Mouse (Mus musculus): ENCODE results near the gene Tapbp. TPM values are rescaled to one million over a fixed set of nuclear protein-coding genes. Genes with fewer than 3 reads are reported as not detected.
"Not testable (repeated sequence)": the region's sequence is repeated elsewhere in the genome, so short reads cannot be mapped to it uniquely, and the experiment has no call there.

The Tapbp gene
- 18.3 and 20.6 TPM in 2 replicates for polyA plus RNA-seq (2014; fragmentation: Nextera tagmentation; extraction: Ambion mirVana)

GRCm38 (mm10) chr17:33915671-33916250 is at the start of gene Tapbp, which contains the start of gene Zbtb22:
TSS of gene Tapbp (plus strand) at chr17:33915899.
TSS of gene Zbtb22 (plus strand) at chr17:33915904.
- Histone ChIP-seq H3K27ac (replicated peaks; ENCODE audit: low read depth, low read length) (peak within 1 kb of the TSS; percentile 81), H3K4me2 (ENCODE audit: low read length) (peak within 1 kb of the TSS; percentile 65), H3K36me3 (ENCODE audit: control insufficient read depth, insufficient read depth, low read length) (peaks cover 44% of the 10 kb centered on the region), H3K27me3 (ENCODE audit: control insufficient read depth, insufficient read depth, low read length) (no peaks in the 10 kb centered on the region), H3K4me3 (replicated peaks; ENCODE audit: low read depth, low read length) (peak within 1 kb of the TSS; percentile 49), H3K9me3 (ENCODE audit: control insufficient read depth, low read length) (no peaks in the 10 kb centered on the region), H3K9ac (replicated peaks; ENCODE audit: low read length) (peak within 1 kb of the TSS; percentile 50; the same call in 1 of the 2 replicates), H3K4me1 (ENCODE audit: control insufficient read depth, insufficient read depth, low read length) (peaks cover 29% of the 10 kb centered on the region)
- ATAC-seq (ENCODE audit: low FRiP score, low TSS enrichment): peak; percentile 91
- WGBS: under 1% methylated on average over 34 of the region's 34 CpGs
- DNase-seq: peak; percentile 98

GRCm38 (mm10) chr17:33873537-33873936 is 42.2 kb upstream of the Tapbp start, which contains the start of gene Gm7029:
TSS of gene Gm7029 (plus strand) at chr17:33873837.
- H3K4me2 ChIP-seq (ENCODE audit: low read length); H3K4me1 ChIP-seq (ENCODE audit: control insufficient read depth, insufficient read depth, low read length); H3K9me3 ChIP-seq (ENCODE audit: control insufficient read depth, low read length); H3K36me3 ChIP-seq (ENCODE audit: control insufficient read depth, insufficient read depth, low read length); H3K9ac ChIP-seq (replicated peaks; ENCODE audit: low read length); H3K27ac ChIP-seq (replicated peaks; ENCODE audit: low read depth, low read length); ATAC-seq (ENCODE audit: low FRiP score, low TSS enrichment); DNase-seq; H3K4me3 ChIP-seq (replicated peaks; ENCODE audit: low read depth, low read length); H3K27me3 ChIP-seq (ENCODE audit: control insufficient read depth, insufficient read depth, low read length): not testable (repeated sequence)
- 76% methylated on average over 3 of the region's 12 CpGs for WGBS

GRCm38 (mm10) chr17:33874411-33874810 is 41.3 kb upstream of the Tapbp start:
- 82% methylated on average over 11 of the region's 11 CpGs for WGBS

GRCm38 (mm10) chr17:33875797-33876196 is 39.9 kb upstream of the Tapbp start:
- H3K4me2 ChIP-seq (ENCODE audit: low read length); H3K9ac ChIP-seq (replicated peaks; ENCODE audit: low read length); H3K27me3 ChIP-seq (ENCODE audit: control insufficient read depth, insufficient read depth, low read length); H3K9me3 ChIP-seq (ENCODE audit: control insufficient read depth, low read length); H3K4me1 ChIP-seq (ENCODE audit: control insufficient read depth, insufficient read depth, low read length); H3K4me3 ChIP-seq (replicated peaks; ENCODE audit: low read depth, low read length); H3K27ac ChIP-seq (replicated peaks; ENCODE audit: low read depth, low read length); DNase-seq; ATAC-seq (ENCODE audit: low FRiP score, low TSS enrichment); H3K36me3 ChIP-seq (ENCODE audit: control insufficient read depth, insufficient read depth, low read length): not testable (repeated sequence)
- 81% methylated on average over 5 of the region's 5 CpGs for WGBS

More at GRCm38 (mm10) chr17:33874411-33874810, 41.3 kb upstream of the Tapbp start:
- Histone ChIP-seq H3K4me1 (ENCODE audit: control insufficient read depth, insufficient read depth, low read length) (no peaks in the 10 kb centered on the region), H3K4me3 (replicated peaks; ENCODE audit: low read depth, low read length) (no peak overlapping the region), H3K36me3 (ENCODE audit: control insufficient read depth, insufficient read depth, low read length) (0 out of 2 replicates have a peak, but pooled peaks cover 3% of the 10 kb centered on the region), H3K9me3 (ENCODE audit: control insufficient read depth, low read length) (no peaks in the 10 kb centered on the region), H3K27me3 (ENCODE audit: control insufficient read depth, insufficient read depth, low read length) (no peaks in the 10 kb centered on the region), H3K9ac (replicated peaks; ENCODE audit: low read length) (no peak overlapping the region), H3K4me2 (ENCODE audit: low read length) (no peak overlapping the region), H3K27ac (replicated peaks; ENCODE audit: low read depth, low read length) (no peak overlapping the region)
- ATAC-seq (ENCODE audit: low FRiP score, low TSS enrichment): no peak
- DNase-seq: no peak

GRCm38 (mm10) chr17:33884320-33884719 is 31.4 kb upstream of the Tapbp start:
- not testable (repeated sequence) for H3K9me3 ChIP-seq (ENCODE audit: control insufficient read depth, low read length); H3K4me1 ChIP-seq (ENCODE audit: control insufficient read depth, insufficient read depth, low read length); H3K9ac ChIP-seq (replicated peaks; ENCODE audit: low read length); H3K4me2 ChIP-seq (ENCODE audit: low read length); H3K27me3 ChIP-seq (ENCODE audit: control insufficient read depth, insufficient read depth, low read length); ATAC-seq (ENCODE audit: low FRiP score, low TSS enrichment); H3K36me3 ChIP-seq (ENCODE audit: control insufficient read depth, insufficient read depth, low read length); H3K4me3 ChIP-seq (replicated peaks; ENCODE audit: low read depth, low read length); H3K27ac ChIP-seq (replicated peaks; ENCODE audit: low read depth, low read length); DNase-seq
- WGBS: 94% methylated on average over 10 of the region's 11 CpGs

- not testable (repeated sequence) for H3K4me1 ChIP-seq (ENCODE audit: control insufficient read depth, insufficient read depth, low read length); H3K9me3 ChIP-seq (ENCODE audit: control insufficient read depth, low read length); H3K4me3 ChIP-seq (replicated peaks; ENCODE audit: low read depth, low read length); H3K27me3 ChIP-seq (ENCODE audit: control insufficient read depth, insufficient read depth, low read length); DNase-seq; ATAC-seq (ENCODE audit: low FRiP score, low TSS enrichment); H3K36me3 ChIP-seq (ENCODE audit: control insufficient read depth, insufficient read depth, low read length); H3K27ac ChIP-seq (replicated peaks; ENCODE audit: low read depth, low read length); H3K4me2 ChIP-seq (ENCODE audit: low read length); H3K9ac ChIP-seq (replicated peaks; ENCODE audit: low read length)
- 85% methylated on average over 2 of the region's 2 CpGs for WGBS
Observed at GRCm38 (mm10) chr17:33887802-33888201, 27.9 kb upstream of the Tapbp start.

- DNase-seq; H3K4me2 ChIP-seq (ENCODE audit: low read length); H3K4me3 ChIP-seq (replicated peaks; ENCODE audit: low read depth, low read length); H3K9me3 ChIP-seq (ENCODE audit: control insufficient read depth, low read length); H3K27me3 ChIP-seq (ENCODE audit: control insufficient read depth, insufficient read depth, low read length); H3K4me1 ChIP-seq (ENCODE audit: control insufficient read depth, insufficient read depth, low read length); H3K27ac ChIP-seq (replicated peaks; ENCODE audit: low read depth, low read length); H3K9ac ChIP-seq (replicated peaks; ENCODE audit: low read length); H3K36me3 ChIP-seq (ENCODE audit: control insufficient read depth, insufficient read depth, low read length); ATAC-seq (ENCODE audit: low FRiP score, low TSS enrichment): not testable (repeated sequence)
Observed at GRCm38 (mm10) chr17:33888230-33888629, 27.5 kb upstream of the Tapbp start.

- H3K27ac ChIP-seq (replicated peaks; ENCODE audit: low read depth, low read length); H3K4me1 ChIP-seq (ENCODE audit: control insufficient read depth, insufficient read depth, low read length); H3K9me3 ChIP-seq (ENCODE audit: control insufficient read depth, low read length); H3K36me3 ChIP-seq (ENCODE audit: control insufficient read depth, insufficient read depth, low read length); H3K27me3 ChIP-seq (ENCODE audit: control insufficient read depth, insufficient read depth, low read length); DNase-seq: not testable (repeated sequence)
- Histone ChIP-seq H3K4me2 (ENCODE audit: low read length) (peak overlapping the region; percentile 67), H3K9ac (replicated peaks; ENCODE audit: low read length) (peak overlapping the region; percentile 45; the same call in 1 of the 2 replicates), H3K4me3 (replicated peaks; ENCODE audit: low read depth, low read length) (peak overlapping the region; percentile 54)
- under 1% methylated on average over 44 of the region's 44 CpGs for WGBS
- peak; percentile 29; the same call in 1 of the 2 replicates for ATAC-seq (ENCODE audit: low FRiP score, low TSS enrichment)
Observed at GRCm38 (mm10) chr17:33889941-33890532, 25.7 kb upstream of the Tapbp start.
